Mouse (Mus musculus): ENCODE data around the gene Gnat3.
A peak's percentile ranks its signal among the peaks of the same experiment; 100 is the strongest.

Gnat3 gene

DNA sequence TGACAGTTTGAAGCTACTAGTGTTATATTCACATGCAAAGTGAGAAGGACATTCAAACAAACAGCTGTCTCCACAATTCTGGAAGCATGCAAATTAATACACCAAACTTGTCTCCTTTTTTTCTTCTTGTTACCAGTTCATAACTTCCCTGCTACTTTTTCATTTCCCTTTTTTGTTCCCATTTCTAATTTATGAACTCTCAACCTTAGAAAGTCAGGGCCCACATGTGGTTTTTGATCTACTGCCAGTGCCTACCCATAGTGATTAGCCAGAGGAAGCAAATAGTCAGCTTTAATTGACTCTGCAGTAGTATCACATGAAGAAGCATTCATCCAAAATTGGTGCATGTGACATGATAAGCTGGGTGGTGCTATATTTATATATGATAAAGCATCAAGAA is 44.7 kb downstream of the Gnat3 start:
- no peak for DNase-seq

DNA sequence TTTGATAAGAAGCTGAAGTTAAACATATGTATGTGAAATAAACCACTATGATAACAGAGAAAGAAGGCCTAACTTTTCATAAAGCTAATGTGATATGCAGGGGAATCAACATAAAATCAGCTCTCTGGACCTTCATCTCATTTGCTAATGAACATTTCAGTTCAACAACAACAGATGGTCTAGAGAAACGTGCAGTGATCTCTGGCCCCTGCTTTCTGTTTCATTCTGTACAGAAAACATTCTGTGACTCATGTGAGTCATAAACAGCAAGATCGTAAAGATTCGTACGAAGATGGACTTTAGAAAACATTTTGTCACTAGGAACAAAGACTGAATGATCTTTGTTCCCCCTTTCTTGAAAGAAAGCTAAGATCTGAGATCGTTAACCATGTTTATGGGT is 48.0 kb downstream of the Gnat3 start:
- DNase-seq, result no peak

DNA sequence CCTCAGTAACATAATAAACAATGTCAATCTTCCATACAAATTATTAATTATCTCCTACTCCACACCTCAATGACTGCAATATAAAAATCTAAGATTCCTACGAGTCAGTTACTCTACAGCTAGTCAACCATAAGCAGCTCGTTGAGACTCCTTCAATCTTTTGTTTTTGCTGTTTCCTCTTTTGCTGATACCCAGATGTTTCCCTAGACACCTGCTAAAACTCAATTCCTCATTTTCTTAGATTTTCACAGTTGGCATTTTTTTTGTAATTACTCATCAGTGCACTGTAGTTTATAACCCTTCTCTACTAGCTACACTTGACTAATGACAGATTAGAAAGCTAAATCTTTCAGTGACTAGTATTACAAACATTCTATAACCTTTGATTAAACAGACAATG is 50.8 kb downstream of the Gnat3 start:
- DNase-seq, result no peak

DNA sequence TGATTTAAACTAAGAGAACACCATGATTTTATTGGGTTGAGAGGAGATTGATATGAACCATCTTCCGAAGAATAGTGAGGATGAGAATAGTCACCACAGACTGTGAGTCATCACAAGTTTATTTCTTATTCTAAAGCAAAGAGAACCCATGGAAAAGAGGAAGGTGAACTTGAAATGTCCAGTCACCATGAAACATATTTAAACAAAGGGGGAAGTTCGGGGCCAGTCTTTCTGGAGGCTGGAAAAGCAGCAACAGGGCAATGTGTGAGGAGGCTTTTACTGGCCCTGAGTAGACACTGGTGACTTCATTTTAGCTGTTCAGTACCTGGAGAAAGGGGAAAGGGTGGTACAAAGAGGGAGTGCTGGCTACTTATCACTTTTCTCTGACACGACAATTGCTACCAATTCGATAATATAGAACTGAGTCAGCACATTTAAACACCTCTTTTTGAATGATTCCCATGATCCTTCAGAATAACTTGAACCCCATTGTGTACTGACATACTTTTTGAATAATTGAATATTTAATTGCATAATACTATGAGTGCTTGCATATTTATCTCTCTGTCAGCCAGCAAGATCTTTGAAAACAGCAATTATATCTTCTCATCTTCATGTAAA is 52.0 kb downstream of the Gnat3 start:
- DNase-seq, result no peak

DNA sequence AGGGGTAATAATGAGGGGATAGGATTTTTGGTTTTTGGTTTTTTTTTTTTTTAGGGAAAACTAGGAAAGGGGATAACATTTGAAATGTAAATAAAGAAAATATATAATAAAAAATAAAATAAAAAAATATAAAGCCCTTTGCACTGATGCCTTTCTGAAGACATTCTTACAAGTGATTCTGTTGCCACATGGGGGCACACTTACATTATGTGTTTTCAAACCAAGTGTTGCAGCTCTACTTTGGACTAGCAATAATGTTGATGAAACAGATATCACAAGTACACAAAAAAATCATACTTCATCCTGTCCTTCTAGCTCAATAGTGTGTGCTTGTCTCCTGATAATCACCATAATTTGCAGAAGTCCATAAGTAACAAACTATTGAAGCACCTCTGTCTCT is 61.0 kb downstream of the Gnat3 start:
- DNase-seq, result no peak

DNA sequence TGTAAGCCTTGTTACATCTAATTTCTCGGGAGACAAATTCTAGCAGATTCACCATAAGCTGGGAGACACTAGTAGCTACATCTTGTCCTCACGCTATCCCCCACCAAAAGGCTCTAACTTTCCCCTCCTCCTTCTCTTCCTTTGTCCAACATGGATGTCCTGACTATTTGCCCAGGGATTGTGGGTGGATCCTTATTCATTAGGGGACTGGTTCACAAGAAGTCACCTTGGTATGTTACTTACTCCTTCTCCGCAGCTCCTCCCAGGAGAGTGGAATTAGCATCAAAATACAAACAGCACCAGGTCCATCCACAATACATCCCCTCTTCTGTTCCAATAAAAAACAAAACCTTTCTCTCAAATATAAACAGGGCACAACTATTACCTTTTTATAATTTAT is 65.2 kb downstream of the Gnat3 start:
- DNase-seq, result no peak

DNA sequence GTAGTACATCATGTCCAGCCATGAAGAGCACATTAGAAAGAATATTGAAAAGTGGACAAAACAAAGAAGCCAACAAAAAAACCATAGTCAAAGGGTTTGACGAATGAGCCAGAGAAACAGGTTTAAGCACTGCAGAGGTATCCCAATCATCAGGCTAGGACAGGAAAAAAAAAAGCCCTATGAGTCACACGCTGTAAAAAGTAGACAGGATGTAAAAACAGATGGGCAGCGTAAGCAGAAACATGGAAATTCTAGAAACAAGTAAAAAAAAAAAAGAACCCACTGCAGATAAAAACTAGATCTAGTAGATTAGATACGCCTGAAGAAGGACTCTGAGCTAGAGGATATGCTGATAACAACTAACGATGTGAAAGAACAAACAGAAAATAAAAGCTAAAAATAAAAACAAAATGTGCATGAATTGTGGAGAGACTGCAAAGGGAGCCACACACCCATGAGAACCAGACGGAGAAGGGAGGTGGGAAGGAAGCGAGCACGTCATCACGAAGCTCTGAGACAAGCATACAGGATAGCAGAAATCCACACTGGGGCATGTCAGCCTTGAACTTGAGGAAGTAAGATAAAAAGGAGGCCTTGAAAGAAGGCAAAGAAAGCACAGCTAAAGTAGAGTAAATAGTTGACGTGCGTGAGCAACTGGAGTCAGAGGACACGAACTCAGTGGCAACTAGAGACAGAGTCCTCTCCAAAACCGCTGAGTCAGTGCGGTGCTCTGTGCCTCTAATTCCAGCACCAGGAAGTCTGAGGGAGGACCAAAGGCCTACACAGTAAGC is 73.7 kb downstream of the Gnat3 start:
- DNase-seq, result no peak

DNA sequence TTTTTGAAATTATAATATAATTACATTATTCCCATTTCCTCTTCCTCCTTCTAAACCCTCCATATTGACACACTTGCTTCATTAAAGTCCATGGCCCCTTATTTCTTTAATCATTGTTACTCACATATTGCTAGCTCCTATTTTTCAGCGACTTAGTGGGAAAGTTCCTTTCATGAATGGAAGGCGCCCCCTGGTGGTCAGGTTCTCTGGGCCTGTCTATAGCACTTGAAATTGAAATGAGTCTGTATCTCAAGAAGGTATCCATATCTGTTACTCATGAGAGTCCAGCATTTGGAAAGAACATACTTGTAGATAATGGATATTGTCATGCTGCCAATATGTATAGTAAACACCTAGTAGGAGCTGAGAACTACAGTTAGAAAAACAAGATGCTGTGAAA is 80.7 kb downstream of the Gnat3 start:
- peak; percentile 65 for DNase-seq

DNA sequence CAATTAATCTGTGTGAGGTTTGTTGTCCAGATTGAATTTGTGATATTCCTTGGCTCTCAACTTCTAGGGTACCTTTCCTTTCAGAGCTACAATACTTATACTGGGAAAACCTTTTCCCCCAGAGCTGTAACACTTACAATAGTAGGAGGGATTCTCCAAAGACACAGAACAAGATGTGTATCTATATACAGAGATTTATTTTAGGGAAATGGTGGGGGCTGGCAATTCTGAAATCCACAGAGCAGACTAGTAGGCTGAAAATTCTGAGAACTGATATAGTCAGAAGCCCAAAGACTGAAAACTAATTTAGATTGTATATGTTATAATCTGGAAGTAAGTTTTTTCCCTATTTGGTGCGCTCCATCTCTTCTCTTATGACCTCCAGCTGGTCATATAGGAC is 86.5 kb downstream of the Gnat3 start:
- DNase-seq, result no peak

DNA sequence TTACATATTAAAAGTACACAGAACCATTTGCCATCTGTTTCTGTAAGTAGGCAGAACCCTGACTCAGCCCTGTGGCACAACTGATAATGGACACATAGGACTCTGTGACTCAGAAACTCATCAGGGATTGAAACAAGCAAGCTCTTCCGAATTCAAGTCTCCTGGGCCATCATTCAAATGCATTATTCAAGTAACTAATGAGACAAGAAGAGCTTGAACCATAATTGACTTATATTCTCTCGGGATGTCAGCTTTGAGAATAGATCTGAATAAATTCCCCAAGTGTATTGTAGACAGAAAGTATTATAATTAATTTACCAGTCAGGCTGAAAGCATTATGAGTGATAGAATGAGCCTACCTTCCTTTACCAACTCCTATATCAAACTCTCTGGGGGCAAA is 93.0 kb downstream of the Gnat3 start:
- DNase-seq, result no peak

Measured in thymus, postnatal 4 days (tissue).